Mouse (Mus musculus) right cerebral cortex, postnatal 25 days (tissue): ENCODE measurements at regions not wholly inside any gene's neighbourhood (a gene's known extent, or its start where the extent isn't known, plus 50 kb on each side); places are given as distances from the start of the nearest gene placed in this dataset.

Source experiments
- DNase-seq: peaks from one replicate; pipeline ENCODE4 v3.0.0; 2022

DNA sequence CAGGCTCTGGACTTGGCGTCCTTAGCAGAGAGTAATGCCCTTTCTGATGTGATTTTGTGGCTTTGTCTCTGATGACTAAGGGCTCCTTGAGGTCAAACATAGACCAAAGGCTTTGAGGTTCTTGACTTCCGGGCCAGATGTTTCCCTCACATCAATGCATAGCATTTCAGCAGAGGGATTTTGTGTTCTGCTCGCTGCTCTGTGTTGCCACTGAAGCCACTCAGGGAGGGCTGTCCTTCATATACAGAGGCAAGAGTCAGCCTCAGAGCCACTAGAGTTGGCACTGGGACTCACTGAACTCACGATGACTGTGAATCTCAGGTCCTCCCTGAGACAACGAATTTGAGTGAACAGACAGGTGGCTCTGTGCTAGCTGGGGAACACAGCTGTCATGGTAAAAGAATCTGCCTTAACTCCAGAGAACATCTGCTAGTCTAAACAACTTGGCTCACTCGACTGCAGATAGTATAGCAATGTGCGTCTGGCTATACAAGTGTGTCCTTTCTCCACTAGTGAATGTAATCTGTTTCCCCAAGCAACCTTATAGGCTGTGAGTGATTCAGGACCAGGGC lies 74.3 kb downstream of the Gp2 start:
- no peak for DNase-seq

DNA sequence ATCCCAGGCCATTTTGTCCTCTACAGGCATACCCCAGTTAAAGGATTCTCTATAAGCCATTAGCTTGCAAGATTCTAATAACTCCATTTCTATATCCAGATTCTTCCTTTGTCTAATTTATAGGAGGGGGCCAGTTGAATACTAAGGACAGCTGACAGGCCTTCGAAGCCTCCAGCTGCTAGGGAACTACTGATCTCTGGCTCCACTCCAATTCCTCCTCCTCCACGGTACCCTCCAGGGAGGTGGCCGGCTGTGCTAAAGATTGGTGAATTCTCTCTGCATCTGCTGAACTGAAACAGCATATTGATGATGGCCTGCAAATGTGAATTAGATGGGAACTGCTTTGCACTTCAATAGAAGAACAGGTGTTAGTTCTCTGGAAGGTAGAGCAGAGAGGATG lies 79.2 kb downstream of the Gp2 start:
- no peak for DNase-seq

DNA sequence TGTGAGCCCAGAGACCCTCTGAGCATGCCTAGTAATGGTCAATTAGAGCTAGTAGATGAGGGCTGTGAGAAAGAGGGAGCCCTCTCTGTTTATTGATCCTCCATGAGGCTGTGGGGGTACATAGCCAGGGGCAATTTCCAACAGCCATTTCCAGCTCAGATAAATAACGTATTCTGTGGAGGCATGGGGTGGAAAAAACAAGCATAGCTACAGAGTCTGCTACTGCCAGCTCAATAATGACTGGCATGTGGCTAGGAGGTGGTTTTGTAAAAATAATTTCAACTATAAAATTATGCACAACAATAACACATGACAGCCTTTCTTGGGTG lies 94.9 kb downstream of the Gp2 start:
- no peak for DNase-seq

DNA sequence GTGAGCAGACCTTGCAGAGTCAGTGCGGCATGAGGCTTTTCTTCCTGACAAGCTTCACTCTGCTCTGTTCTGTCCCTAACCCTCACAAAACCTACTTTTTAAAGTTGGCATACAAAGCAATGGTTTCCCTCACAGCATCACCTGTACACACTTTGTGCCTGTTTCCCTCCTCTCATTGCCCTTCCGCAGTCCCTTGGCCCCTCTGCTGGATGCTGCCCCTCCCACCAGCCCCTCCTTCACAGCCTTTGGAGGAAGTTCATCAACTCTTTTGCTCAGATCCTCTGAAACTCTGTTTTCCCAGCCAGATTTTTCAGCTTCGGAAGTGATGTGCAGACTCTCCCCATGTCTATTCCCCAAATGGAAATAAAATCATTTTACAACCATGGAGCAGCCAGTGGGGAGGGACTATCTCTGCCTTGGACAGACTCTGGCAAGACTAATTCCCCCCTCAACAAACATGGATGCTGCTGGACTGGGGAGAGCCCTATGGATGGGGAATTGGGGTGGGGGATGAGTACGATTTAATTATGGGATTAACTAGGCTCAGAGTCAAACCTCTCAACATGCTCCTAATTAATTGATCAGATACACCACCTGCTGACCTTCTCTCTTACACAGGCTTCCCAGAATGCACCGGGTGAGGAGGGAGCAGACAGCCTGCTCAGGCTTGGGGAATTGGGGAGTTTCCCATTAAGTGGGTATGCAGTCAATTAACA lies 95.4 kb downstream of the Gp2 start:
- no peak for DNase-seq

DNA sequence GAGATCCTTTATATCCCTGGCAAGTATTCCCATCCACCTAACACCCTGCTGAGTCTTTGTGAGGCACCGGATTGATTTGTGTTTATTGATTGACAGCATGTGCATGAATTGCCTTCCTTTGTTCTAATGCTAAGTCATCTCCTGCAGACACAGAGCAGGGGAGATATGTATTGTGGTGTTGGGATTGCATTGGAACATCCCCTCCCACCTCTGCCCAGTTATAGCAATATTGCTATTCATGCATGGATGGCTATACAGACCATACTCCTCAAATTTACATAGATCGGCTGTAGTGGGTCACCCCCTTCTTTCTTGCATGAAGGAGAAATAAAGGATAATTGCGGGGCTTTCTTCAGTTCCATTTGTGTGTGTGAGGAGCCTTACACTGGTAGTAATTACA lies 101.7 kb downstream of the Gp2 start:
- no peak for DNase-seq

DNA sequence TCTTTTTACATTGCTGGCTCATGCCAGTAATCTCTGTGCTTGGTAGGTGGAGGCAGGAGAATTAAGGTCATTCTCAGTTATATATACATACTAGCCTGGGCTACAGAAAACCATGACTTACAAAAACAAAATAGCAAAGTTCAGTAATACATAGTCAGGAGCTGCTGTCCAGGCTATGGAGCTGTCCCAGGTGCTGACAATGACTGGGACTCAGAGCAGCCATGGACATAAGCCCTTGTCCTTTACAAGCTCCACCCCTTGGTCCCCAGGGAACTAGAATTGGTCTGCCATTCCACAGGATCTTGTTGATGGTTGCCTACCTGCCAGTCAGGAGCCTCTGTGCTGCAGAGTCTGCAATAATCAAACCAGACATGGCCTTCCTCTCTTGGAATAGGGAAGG lies 102.8 kb downstream of the Gp2 start:
- DNase-seq, result no peak

DNA sequence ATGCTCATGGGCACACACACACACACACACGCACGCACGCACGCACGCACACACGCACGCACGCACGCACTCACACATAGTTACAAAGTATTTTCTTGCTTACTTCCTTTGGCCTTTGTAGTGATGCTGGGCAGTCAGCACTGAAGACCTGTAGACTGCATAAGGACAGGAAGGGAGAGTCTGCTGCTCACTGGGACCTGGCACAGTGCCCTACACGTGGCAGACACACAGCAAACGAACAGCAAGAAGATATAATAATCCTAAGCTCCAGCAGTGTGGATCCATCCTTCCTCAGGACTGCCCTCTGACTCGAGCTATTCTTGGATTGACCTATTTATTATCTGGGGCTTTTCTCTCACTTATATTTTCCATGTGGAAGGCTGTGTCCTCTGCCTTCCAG lies 106.5 kb downstream of the Gp2 start:
- no peak for DNase-seq

DNA sequence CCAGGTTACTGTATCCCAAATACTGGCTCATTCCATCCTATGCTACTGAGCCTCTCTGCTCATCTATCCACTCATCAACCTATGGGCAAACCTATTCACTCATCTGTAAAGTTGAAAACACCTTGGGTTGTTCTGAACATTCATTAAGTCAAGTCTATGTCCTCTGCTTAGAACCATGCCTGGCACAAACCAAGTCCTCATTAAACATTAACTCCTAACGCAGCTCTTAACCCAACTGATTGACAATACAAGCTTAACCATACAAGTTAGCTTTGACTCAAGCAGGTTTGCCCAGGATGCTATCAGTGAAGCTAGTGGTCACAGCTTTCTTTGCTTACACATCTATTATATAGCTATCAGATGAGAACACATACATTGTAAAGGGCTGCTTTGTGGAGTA lies 108.4 kb downstream of the Gp2 start:
- DNase-seq, result no peak

DNA sequence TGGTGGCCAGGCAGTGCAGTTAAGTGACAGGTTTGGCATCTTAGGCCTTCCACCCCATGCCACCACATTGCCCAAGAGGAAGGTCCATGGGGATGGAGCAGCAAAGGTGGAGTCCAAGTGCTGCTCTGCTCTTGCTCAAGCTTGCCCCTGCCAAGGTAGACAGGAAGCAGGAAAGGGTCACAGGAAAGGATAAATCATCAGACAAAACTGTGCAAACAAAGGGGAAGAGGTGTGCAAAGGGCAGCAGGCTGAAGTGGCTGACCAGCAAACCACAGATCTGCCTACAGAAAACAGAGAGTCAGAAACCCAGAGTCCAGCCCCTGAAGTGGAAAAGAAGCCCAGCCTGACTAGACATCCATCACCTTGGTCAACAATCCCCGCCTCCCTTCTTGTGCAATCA lies 115.7 kb downstream of the Gp2 start:
- no peak for DNase-seq

DNA sequence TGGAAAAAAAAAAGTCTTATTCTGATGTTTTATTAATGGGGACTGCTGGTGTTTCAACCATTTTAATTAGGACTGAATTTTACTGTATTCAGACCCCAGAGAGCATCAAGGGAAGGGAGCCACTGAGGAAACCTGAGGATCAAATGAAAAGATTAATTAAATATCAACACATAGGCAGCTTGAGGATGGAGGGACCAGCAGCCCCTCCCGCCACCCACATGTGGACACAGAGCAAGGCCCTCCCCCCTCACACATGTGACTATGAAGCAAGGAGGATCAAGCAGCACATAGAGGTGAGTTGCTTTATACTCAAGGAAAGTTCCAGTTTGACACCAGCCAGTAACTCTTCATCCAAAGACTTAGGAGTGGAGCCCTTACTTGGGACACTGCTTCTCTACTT lies 126.0 kb downstream of the Gp2 start:
- no peak for DNase-seq

DNA sequence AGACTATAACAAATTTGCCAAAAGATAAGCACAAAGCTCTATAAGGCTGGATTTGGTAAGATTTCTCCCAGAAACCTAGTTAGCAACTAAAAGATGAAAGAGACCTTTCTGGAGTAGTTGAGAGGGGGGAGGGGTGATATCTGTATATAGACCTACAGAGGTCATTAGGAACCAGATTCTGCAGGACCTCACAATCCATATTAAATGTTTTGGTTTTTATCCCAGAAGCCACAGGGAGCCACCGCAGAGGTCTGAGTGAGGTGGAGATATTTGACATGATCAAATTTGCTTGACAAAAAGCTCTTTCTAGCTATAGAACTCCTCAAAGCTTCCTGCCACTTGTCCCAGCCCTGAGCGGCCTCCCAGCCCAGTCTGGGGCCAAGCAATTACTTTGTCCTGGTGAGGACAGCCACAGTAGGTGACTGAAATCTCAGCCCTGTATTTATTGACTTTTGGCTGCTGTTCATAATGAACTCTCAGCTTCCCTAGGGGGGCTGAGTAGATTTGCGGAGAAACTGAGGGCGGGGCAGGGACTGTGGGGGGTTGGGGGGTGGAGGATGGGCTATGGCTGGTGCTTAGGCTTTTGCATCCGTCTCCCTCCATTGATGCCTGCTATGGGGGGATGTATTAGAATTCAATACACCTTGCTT lies 128.5 kb downstream of the Gp2 start:
- no peak for DNase-seq

DNA sequence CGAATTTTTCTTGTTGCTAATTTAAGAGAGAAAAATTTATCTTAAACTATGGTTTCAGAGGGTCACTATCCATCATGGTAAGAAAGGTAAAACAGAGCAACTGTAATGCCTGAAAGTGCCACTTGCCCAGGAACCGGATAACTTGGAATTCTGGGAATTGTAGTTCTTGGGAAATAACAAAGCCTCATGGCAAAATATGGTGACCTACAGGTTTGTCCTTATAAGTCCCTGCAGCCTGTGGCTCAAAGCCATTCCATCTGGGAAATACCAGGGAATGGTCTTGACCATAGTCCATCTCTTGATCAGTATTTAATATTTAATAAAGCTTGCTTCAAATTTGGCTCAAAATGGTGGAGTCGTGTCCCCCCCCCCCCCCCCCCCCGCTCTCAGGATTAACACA lies 111.9 kb upstream of the Gpr139 start:
- no peak for DNase-seq

DNA sequence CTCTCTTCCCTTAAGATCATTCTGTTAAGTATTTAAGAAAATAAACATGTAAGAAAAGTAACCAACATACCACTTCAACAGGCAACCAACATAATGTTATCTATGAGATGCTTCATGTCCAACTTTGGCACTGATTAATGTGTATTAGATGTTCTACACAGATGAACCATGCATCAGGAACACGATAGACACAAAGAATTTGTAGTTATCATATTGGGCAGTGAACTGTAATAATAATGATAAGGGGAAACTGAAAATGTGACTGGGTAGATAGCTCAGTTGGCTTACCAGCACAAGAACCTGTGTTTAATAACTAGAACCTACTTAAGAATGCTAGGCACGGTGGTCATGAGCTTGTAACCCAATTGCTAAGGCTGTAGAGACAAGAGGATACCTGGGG lies 107.0 kb upstream of the Gpr139 start:
- no peak for DNase-seq

DNA sequence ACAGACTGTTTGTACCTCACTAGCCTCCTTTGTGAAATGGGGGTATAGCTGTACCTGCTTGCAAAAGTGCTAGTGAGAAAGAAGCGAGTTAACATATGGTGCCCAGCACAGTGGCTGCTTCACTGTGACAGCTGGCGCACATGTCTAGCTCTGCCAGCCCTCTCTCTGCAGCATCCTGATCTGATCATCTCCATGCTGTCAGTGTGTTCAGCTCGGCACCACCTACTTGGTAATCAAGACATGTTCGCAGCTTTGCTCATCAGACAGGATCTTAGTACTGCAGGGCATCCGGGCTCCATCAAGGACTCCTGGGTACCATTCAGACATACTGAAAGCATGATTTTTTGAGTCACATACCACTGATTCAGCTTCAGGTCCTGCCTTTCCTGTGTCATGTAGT lies 100.9 kb upstream of the Gpr139 start:
- DNase-seq, result peak; percentile 30

DNA sequence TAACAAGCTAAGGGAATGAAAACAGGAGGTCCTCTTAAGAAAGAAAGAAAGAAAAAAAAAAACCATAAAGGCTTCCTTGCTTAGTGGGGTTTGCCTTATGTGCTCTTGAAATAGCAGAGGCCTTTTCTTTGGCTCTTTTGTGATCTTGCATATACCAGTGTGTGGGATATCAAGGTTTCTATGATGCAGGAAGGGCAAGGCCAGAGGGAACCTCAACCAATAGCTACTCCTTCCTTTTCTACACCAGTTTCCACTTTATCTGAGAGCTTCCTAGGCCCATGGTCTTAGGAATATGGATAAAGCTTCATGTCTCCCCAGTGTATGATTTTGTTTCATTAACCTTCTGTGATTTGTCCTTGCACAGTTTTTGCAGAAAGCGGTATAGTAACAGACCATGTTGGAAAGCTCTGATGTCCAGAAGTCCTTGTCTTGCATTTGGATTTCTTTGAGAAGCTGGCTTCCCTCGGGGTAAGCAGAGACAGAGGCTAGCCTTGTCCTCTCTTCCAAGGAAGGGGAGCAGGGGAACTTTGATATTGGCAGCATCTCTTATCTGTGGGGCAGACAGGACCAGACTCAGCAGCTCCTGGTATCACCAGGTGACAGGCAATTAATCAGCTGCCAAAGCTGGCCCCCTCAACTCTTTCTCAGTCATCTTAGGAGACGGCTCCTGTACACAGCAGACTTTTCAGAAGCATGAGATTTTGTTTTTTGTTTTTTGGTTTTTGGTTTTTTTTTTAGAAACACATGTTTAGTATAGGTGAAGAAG lies 95.7 kb upstream of the Gpr139 start:
- DNase-seq, result no peak

DNA sequence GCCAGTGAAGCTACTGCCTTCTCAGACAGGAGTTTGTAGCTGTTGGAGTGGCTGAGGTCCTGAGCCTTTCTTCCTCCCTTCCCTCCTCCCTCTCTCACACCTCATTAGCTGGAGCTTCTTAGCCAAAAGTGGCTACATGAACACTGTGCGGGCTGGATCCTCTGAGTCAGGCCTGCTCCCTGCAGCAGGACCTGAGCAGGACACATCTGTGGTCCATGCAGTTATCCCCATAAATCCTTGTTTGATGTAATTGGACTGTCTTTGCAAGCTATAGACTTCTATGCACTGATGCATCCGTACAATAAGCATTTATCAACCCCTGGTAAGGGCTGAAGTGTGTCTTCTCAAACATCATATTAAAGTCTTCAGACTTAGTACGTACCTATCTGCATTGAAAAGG lies 88.2 kb upstream of the Gpr139 start:
- DNase-seq, result no peak

DNA sequence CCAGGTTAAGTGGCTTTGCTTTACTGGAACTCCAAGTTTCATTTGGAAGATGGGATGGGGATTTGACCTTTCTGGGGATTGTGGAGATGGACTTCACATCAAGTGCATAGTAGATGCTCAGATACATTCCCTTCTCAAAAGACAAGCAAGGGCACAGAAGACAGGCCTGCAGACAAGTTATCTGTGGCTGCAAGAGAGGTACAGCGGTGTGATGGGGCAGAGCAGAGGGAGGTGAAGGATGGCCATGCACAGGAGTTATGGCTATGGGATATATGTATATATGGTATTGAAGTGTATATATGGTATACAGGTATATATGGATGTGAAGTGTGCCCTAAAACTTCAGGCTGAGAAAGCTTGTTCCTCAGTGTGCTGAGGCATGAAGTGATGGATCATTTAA lies 87.0 kb upstream of the Gpr139 start:
- DNase-seq, result no peak

DNA sequence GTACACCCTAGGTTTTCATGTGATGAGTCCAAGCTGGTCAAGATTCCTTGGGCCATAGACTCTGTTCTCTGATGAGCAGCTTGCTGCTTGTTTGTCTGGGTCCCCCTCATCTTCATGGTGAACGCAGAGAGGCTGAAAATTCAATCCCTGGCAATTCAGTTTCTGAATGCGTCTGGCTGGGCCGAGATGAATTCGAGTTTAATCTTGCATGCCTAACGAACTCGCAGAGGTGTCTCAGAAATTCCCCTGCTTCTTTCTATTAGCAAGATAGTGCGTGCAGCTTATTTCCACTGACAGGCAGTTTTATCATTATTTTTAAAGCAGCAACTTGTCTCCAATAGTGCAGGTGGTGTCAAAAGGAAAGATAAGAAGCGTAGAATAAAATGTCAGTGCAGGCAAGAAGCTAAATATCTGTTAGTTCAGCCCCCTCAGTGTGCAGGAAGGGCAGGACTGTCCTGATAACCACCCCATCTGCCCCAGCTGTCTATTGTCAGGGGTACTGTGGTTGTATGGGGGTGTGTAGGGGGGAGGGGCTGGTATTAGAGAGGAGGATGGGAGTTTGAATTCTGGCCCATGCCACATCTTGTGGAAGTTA lies 86.5 kb upstream of the Gpr139 start:
- DNase-seq, result no peak

DNA sequence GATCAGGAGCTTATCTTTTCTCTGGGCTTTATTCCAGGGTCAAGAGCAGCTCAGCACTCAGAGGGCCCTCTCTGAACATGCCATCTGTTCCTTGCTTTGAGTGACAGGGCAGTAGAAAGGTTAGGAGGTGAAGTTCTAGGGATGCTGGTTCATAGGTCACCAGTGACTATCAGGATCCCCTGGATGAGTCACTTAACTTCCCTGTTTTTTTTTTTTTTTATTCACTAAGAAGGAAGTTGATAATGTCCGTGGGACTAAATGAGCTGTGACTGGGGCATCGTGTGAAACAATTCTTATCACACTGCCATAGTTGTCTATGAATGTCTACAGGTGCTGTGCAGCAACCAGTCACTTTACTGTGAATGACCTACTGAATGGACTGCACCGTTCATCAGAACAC lies 73.8 kb upstream of the Gpr139 start:
- DNase-seq, result no peak

DNA sequence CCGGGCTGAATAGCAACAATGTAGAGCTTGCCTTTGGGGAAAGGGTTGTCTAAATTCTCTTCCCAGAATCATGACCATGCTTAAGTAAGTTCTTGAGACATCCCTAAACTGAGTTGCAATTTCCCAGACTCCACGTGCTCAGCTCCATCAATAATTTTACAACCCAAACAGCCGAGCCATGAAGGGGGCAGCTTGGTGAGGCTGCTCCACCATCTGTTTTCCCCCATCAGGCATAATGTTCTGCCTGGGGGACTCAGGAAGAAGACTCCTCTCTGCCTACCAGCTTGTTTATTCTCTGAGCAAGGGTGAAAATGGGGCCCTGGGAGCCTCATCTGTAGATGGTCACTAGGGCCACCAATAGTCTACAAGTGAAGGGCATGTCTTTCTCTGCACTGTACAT lies 72.5 kb upstream of the Gpr139 start:
- DNase-seq, result no peak

DNA sequence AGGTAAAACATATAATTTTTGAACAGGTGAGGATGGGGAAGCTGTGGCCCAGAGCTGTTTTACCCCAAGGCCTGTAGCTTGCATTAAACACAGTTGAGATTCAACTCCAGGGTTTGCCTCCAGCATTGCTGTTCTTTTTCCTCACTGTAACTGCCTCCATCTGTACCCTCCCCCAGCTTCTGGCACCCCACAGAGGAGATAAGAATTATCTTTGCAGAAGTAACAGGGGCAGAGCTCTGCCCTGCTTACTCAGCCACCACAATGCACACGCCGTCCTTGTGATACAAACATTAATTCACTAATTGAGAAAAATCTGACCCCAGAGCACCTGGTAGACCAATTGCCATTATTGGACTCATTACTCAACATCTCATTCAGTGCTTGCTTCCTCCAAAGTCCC lies 68.3 kb upstream of the Gpr139 start:
- DNase-seq, result no peak

DNA sequence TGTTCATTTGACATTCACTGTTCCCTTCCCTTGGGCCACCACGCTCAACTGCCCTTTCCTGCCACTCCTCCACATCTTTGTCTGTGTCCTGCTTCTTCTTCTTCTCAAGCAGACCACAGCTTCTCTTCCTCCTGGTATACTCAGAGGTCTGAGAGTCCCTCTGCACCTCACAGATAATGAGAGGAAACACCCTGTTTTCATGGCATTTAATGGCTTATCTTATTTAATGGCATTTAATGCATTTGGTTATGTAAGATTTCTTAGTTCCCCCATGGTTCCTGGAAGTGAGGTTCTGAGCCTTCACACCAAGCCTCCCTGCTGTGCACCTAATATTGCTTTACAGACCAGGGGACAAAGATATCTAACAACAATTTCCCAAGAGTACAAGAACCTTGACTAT lies 67.3 kb upstream of the Gpr139 start:
- DNase-seq, result no peak

DNA sequence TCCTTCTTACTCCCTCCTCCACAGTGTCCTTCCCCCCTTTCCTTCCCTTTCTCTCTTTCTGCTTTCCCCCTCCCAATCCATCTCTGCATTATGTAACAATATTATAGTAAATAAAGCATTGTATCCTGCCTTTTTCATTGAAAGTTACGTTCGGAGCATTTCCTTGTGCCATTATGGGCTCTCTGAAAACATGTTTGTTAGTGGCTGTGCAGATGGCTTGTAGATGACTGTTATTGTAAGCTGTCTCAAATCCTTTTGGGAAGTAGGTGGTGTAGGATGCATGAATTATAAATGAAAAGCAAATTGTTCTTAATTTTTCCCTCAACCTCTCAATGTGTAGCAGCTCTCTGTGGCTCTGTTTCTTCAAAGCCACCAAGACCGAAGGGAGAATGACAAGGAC lies 66.0 kb upstream of the Gpr139 start:
- DNase-seq, result no peak

DNA sequence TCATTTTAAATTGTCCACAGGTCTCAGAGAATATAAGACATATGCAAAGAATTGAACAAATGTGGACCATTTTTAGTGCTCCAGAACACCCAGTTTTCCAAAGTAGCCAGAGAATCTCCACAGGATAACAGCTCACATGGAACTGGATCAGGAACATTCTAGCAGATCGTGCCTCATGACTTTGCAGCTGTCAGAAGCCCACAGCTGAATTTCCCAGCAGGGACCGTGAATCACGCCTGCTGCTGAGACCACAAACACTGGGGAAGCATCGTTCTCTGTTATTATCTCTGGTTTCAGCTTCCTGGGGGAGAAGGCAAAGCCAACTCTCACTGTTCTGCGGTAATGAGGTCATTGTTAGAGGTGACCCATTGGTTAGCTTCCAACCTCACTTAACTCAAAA lies 60.4 kb upstream of the Gpr139 start:
- DNase-seq, result no peak
